Mouse (Mus musculus): ENCODE data around the gene Parp3.

Parp3 gene

DNA sequence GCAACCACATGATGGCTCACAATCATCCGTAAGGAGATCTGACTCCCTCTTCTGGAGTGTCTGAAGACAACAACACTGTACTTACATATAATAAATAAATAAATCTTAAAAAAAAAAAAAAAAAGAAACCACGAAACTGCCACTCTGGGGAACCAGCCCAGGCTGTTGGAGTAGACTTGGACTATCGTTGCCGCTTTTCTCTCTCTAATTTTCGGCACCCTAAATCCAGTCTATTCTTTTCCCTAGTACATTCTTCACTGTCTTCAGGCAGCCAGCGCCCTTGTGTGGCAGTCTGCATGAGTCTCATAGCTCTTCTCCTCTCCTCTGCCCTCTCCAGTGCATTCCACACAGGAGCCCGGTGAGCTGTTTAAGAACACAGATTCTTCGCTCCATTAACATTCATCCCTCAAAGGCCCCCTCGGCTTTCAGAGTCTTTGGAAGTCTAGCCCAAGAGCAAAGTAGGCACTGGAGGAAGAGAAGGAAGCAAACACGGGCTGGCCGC is 48.0 kb downstream of the Parp3 start:
- DNase-seq (ENCODE audit: low read depth, low spot score): no peak

DNA sequence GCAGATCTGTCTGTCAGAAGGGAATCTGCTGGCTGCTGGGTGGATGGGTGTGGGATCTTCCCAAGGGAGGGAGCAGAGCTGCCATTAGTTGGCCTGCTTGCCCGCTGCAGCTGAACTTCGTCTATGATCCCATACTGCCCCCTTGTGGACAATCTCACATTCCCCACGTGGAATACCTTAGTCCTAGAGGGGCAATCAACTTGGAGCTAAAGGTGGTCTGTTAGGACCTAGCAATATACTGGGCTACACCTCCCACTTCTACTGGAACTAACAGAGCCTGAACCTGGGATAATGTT is 54.9 kb downstream of the Parp3 start:
- DNase-seq (ENCODE audit: low read depth, low spot score): peak; percentile 89

DNA sequence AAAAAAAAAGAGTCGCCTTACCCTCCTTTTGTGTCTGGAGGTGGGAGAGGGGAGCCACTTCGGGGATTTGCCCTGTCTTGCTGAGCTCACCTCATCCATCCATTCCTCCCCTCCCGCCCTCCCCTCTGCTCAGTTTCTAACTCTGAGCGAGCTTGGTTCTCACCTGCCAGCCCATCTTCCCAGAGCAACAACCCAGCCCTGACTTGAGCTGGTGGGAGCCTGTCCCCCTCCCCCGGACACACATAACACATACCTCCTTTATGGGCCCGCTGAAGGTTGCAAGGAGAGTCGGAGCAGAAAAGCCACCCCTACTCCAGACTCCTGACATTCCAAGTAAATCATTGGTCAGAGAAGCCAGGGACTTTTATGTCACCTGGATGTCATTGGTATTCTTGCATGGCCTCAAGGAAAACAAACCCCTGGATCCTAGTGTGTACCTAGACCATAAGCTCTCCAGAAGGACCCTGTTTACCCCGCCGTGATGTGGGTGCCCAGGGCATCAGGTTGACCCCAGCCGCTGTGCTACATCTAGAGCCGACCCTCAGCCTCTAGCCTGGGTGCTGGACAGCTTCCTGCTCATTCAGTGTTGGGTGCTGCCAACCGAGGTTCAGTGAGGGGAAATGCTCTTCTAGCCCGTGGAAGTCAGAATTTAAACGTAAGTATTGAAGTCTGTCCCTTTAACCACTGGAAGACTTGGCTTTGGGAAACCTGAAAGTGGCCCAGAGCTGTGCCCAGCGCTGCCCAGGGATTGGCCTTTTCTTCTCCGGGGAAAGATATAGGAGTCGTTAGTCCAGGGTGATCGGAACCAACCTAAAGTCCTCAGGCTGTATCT is 55.5 kb downstream of the Parp3 start:
- DNase-seq (ENCODE audit: low read depth, low spot score): no peak

DNA sequence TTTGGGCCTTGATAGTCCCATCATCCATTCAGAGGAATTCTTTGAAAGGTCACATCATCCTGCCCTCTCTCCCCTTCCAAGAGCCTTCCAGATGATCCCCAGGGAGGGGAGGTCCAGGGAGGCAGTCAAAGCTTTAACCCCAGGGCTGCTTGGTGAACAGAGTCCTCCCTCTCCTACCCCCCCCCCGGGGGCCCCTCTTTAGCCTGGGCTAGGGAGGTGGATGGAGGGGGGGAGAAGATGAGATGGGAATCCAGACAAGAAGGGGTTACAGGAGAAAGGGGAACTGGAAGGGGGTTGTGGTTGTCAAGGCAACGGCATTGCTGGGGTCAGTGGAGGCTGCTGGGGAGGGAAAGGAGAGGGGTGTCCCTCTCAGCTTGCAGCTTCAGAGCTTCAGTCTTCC is 56.1 kb downstream of the Parp3 start:
- no peak for DNase-seq (ENCODE audit: low read depth, low spot score)

Data from embryo, embryonic 11.5 days (tissue).